Mouse (Mus musculus) gastrocnemius, postnatal 36 days (tissue): ENCODE measurements at regions not wholly inside any gene's neighbourhood (a gene's known extent, or its start where the extent isn't known, plus 50 kb on each side); places are given as distances from the start of the nearest gene placed in this dataset.

Experiments
- DNase-seq, 2 experiments: peaks; one replicate each; pipeline ENCODE4 v3.0.0; 2022
- intact Hi-C: fragments of 180-260 bp; cut with DNase I; formaldehyde crosslinking; loops from one replicate; pipeline ENCODE4 v1.15.1; 2025

- intact Hi-C loops, result no loop called here
These were observed 52.7 kb downstream of the Phlda1 start for GRCm38 (mm10) chr10:111558675-111559340.

GRCm38 (mm10) chr10:111559341-111560246, 53.5 kb downstream of the Phlda1 start:
- DNase-seq, result no peak
- intact Hi-C loops, result no loop called here

More at GRCm38 (mm10) chr10:111558675-111559340, 52.7 kb downstream of the Phlda1 start:
- no peak for DNase-seq

GRCm38 (mm10) chr10:111562628-111563027, 56.5 kb downstream of the Phlda1 start:
- DNase-seq, result no peak
- intact Hi-C loops, result no loop called here

- intact Hi-C loops, result no loop called here
- DNase-seq, result peak; percentile 58 to 75
These were observed 60.8 kb downstream of the Phlda1 start for GRCm38 (mm10) chr10:111566873-111567381.

GRCm38 (mm10) chr10:111570501-111571258, 64.6 kb downstream of the Phlda1 start:
- no peak for DNase-seq
- intact Hi-C loops, result no loop called here

- no peak for DNase-seq
- intact Hi-C loops, result no loop called here
These were observed 68.1 kb downstream of the Phlda1 start for GRCm38 (mm10) chr10:111574231-111574630.

GRCm38 (mm10) chr10:111574812-111575211, 68.7 kb downstream of the Phlda1 start:
- no peak for DNase-seq
- intact Hi-C loops, result no loop called here

- intact Hi-C loops, result no loop called here
- no peak for DNase-seq
These were observed 69.2 kb downstream of the Phlda1 start for GRCm38 (mm10) chr10:111575256-111575655.

- DNase-seq, result no peak
- intact Hi-C loops, result no loop called here
These were observed 69.8 kb downstream of the Phlda1 start for GRCm38 (mm10) chr10:111575926-111576325.

GRCm38 (mm10) chr10:111576395-111577069, 70.4 kb downstream of the Phlda1 start:
- DNase-seq, result no peak
- intact Hi-C loops, result no loop called here

GRCm38 (mm10) chr10:111578536-111578935, 72.5 kb downstream of the Phlda1 start:
- no peak for DNase-seq
- intact Hi-C loops, result no loop called here

- DNase-seq, result no peak
- intact Hi-C loops, result no loop called here
These were observed 73.4 kb downstream of the Phlda1 start for GRCm38 (mm10) chr10:111579481-111579880.

- DNase-seq, result no peak
- intact Hi-C loops, result no loop called here
These were observed 74.5 kb downstream of the Phlda1 start for GRCm38 (mm10) chr10:111580401-111581100.

GRCm38 (mm10) chr10:111581847-111582246, 75.8 kb downstream of the Phlda1 start:
- no peak for DNase-seq
- intact Hi-C loops, result no loop called here

GRCm38 (mm10) chr10:111582321-111583123, 76.4 kb downstream of the Phlda1 start:
- DNase-seq, result peak; percentile 16 to 35
- intact Hi-C loops, result no loop called here

GRCm38 (mm10) chr10:111583124-111583743, 77.1 kb downstream of the Phlda1 start:
- intact Hi-C loops, result no loop called here
- no peak for DNase-seq

GRCm38 (mm10) chr10:111583744-111584152, 77.7 kb downstream of the Phlda1 start:
- no peak for DNase-seq
- intact Hi-C loops, result no loop called here

GRCm38 (mm10) chr10:111587891-111588611, 82.0 kb downstream of the Phlda1 start:
- DNase-seq, result no peak
- intact Hi-C loops, result no loop called here
